Mouse (Mus musculus): ENCODE measurements around the gene Arfgef2. TPM values are rescaled to one million over a fixed set of nuclear protein-coding genes. Genes with fewer than 3 reads are reported as not detected.
A peak's percentile ranks its signal among the peaks of the same experiment; 100 is the strongest.

Gene Arfgef2
- polyA plus RNA-seq, 1 experiment from 2014 or later, result 5.8 TPM

DNA sequence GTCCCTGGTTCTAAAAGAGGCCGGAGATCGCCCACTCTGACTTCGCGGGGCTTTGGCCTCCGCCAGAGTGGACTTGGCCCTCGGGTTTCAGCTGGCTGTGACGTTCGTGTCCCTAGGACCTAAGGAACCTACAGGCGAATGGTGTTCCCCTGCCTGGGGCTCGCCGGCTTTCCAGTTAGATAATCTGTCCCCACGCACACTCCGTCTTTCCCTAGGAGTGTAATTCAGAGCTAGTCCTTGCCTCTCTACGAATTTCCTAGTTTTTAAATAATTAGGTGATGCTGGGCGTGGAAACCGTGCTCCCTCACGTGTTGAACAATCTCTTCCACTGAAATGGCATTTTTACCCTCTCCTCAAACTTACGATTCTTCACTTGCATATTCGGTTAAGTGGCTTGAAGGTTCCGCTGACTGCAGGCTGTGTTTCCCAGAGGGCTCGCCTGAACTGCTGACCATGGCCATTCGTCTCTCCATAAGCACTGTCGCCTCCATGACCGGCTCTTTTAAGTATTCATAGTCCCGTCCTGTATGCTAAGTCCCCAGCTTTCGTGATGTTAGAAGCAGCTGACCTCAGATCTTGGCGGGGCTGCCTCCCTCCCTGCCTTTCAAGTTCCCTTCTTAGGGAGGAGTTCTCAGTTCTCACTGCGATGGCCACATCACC, 101.3 kb downstream of the Arfgef2 start:
- Histone ChIP-seq H3K27me3 (no peaks in the 10 kb centered on the region), H3K36me3 (peaks cover 22% of the 10 kb centered on the region), H3K4me2 (peak overlapping the region; percentile 95), H3K4me1 (replicated peaks) (peaks cover 9% of the 10 kb centered on the region), H3K9me3 (no peaks in the 10 kb centered on the region), H3K4me3 (replicated peaks) (peak overlapping the region; percentile 86), H3K27ac (peak overlapping the region; percentile 98), H3K9ac (replicated peaks) (peak overlapping the region; percentile 86)
- under 1% methylated on average over 28 of the region's 28 CpGs for WGBS
- peak; percentile 9; the same call in 1 of the 2 replicates for ATAC-seq (ENCODE audit: insufficient number of reproducible peaks, insufficient read depth, low FRiP score, low TSS enrichment, low read depth)

- Histone ChIP-seq H3K36me3 (peaks cover 22% of the 10 kb centered on the region), H3K4me2 (no peak overlapping the region), H3K27me3 (no peaks in the 10 kb centered on the region), H3K9me3 (no peaks in the 10 kb centered on the region), H3K4me1 (replicated peaks) (peaks cover 9% of the 10 kb centered on the region), H3K27ac (no peak overlapping the region), H3K9ac (replicated peaks) (no peak overlapping the region), H3K4me3 (replicated peaks) (no peak overlapping the region)
- ATAC-seq (ENCODE audit: insufficient number of reproducible peaks, insufficient read depth, low FRiP score, low TSS enrichment, low read depth), result no peak
- 96% methylated on average over 3 of the region's 3 CpGs for WGBS
Observed at GRCm38 (mm10) chr2:166909729-166910128, 104.3 kb downstream of the Arfgef2 start.

GRCm38 (mm10) chr2:166910536-166910935, 105.1 kb downstream of the Arfgef2 start:
- ATAC-seq (ENCODE audit: insufficient number of reproducible peaks, insufficient read depth, low FRiP score, low TSS enrichment, low read depth), result no peak
- Histone ChIP-seq H3K36me3 (peaks cover 24% of the 10 kb centered on the region), H3K4me1 (replicated peaks) (peaks cover 9% of the 10 kb centered on the region), H3K9me3 (no peaks in the 10 kb centered on the region), H3K4me3 (replicated peaks) (no peak overlapping the region), H3K9ac (replicated peaks) (no peak overlapping the region), H3K27ac (no peak overlapping the region), H3K4me2 (no peak overlapping the region), H3K27me3 (no peaks in the 10 kb centered on the region)
- WGBS, result 89% methylated on average over 8 of the region's 8 CpGs

DNA sequence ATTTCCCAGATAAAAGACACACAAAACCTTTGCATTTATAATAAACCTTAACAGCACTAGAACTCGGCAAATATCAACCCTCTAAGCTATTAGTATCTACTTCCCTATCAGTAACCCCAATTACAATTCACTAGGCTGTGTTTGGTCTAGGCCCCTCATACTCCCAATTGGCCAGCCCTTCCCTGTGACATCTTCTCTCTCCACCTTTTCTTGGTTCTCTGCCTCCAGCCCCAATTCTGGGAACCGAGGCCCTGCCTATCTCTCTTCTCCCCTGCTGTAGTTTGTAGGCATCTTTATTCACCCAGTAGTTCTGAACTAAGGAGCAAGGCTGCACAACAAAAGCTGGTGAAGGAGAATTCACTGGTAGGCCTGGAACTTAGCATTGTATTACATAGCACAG, 118.6 kb downstream of the Arfgef2 start:
- no peak for ATAC-seq (ENCODE audit: insufficient number of reproducible peaks, insufficient read depth, low FRiP score, low TSS enrichment, low read depth)
- H3K9me3 ChIP-seq, result no peaks in the 10 kb centered on the region
- H3K4me1 ChIP-seq (replicated peaks), result no peaks in the 10 kb centered on the region
- WGBS, result 84% methylated on average over 2 of the region's 2 CpGs
- H3K36me3 ChIP-seq, result peaks cover 89% of the 10 kb centered on the region
- H3K27ac ChIP-seq, result no peak overlapping the region
- H3K4me2 ChIP-seq, result no peak overlapping the region
- no peaks in the 10 kb centered on the region for H3K27me3 ChIP-seq
- H3K4me3 ChIP-seq (replicated peaks), result no peak overlapping the region
- H3K9ac ChIP-seq (replicated peaks), result no peak overlapping the region

- Histone ChIP-seq H3K4me1 (replicated peaks) (no peaks in the 10 kb centered on the region), H3K36me3 (peaks cover 96% of the 10 kb centered on the region), H3K27ac (no peak overlapping the region), H3K9me3 (no peaks in the 10 kb centered on the region), H3K4me3 (replicated peaks) (no peak overlapping the region), H3K27me3 (no peaks in the 10 kb centered on the region), H3K9ac (replicated peaks) (no peak overlapping the region), H3K4me2 (no peak overlapping the region)
- no peak for ATAC-seq (ENCODE audit: insufficient number of reproducible peaks, insufficient read depth, low FRiP score, low TSS enrichment, low read depth)
- WGBS, result 90% methylated on average over 6 of the region's 6 CpGs
Observed at GRCm38 (mm10) chr2:166933943-166934342, 128.6 kb downstream of the Arfgef2 start.

- Histone ChIP-seq H3K27ac (no peak overlapping the region), H3K36me3 (peaks cover 96% of the 10 kb centered on the region), H3K4me1 (replicated peaks) (no peaks in the 10 kb centered on the region), H3K27me3 (no peaks in the 10 kb centered on the region), H3K4me2 (no peak overlapping the region), H3K9ac (replicated peaks) (no peak overlapping the region), H3K9me3 (no peaks in the 10 kb centered on the region), H3K4me3 (replicated peaks) (no peak overlapping the region)
- 91% methylated on average over 5 of the region's 5 CpGs for whole genome bisulfite sequencing
- no peak for ATAC-seq (ENCODE audit: insufficient number of reproducible peaks, insufficient read depth, low FRiP score, low TSS enrichment, low read depth)
Observed at GRCm38 (mm10) chr2:166934416-166934815, 129.0 kb downstream of the Arfgef2 start.

DNA sequence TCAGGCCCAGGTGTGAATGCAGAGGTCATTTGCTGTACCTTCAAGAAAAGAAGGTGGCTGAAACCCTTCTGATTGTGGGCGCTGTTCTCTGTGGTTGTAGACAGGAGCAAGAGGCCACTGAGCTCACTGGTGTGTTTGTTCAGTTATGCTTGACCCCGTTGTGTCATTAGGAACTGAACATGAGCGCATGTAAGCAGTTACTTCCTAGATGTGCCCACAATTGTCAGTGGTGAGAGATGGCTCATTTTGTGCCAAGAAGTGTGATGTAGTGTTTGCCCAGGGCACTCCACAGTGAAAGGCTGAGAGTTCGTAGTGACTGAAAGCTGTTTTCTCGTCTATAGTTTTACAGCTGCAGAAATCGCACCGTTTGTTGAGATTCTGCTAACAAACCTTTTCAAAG, 130.2 kb downstream of the Arfgef2 start:
- no peak for ATAC-seq (ENCODE audit: insufficient number of reproducible peaks, insufficient read depth, low FRiP score, low TSS enrichment, low read depth)
- no peak overlapping the region for H3K4me2 ChIP-seq
- no peak overlapping the region for H3K9ac ChIP-seq (replicated peaks)
- H3K4me3 ChIP-seq (replicated peaks), result no peak overlapping the region
- peaks cover 94% of the 10 kb centered on the region for H3K36me3 ChIP-seq
- WGBS, result 92% methylated on average over 7 of the region's 7 CpGs
- no peak overlapping the region for H3K27ac ChIP-seq
- H3K27me3 ChIP-seq, result no peaks in the 10 kb centered on the region
- H3K4me1 ChIP-seq (replicated peaks), result no peaks in the 10 kb centered on the region
- no peaks in the 10 kb centered on the region for H3K9me3 ChIP-seq

GRCm38 (mm10) chr2:166936166-166936565, 130.8 kb downstream of the Arfgef2 start:
- Histone ChIP-seq H3K4me3 (replicated peaks) (no peak overlapping the region), H3K27me3 (no peaks in the 10 kb centered on the region), H3K9ac (replicated peaks) (no peak overlapping the region), H3K4me2 (no peak overlapping the region), H3K4me1 (replicated peaks) (no peaks in the 10 kb centered on the region), H3K27ac (no peak overlapping the region), H3K36me3 (peaks cover 94% of the 10 kb centered on the region), H3K9me3 (no peaks in the 10 kb centered on the region)
- ATAC-seq (ENCODE audit: insufficient number of reproducible peaks, insufficient read depth, low FRiP score, low TSS enrichment, low read depth), result no peak
- 89% methylated on average over 2 of the region's 2 CpGs for WGBS

GRCm38 (mm10) chr2:166943146-166943545, 137.8 kb downstream of the Arfgef2 start:
- Histone ChIP-seq H3K27me3 (no peaks in the 10 kb centered on the region), H3K4me3 (replicated peaks) (no peak overlapping the region), H3K4me2 (no peak overlapping the region), H3K9me3 (no peaks in the 10 kb centered on the region), H3K36me3 (peaks cover 95% of the 10 kb centered on the region), H3K27ac (no peak overlapping the region), H3K4me1 (replicated peaks) (no peaks in the 10 kb centered on the region), H3K9ac (replicated peaks) (no peak overlapping the region)
- ATAC-seq (ENCODE audit: insufficient number of reproducible peaks, insufficient read depth, low FRiP score, low TSS enrichment, low read depth), result no peak
- WGBS, result 92% methylated on average over 2 of the region's 2 CpGs

DNA sequence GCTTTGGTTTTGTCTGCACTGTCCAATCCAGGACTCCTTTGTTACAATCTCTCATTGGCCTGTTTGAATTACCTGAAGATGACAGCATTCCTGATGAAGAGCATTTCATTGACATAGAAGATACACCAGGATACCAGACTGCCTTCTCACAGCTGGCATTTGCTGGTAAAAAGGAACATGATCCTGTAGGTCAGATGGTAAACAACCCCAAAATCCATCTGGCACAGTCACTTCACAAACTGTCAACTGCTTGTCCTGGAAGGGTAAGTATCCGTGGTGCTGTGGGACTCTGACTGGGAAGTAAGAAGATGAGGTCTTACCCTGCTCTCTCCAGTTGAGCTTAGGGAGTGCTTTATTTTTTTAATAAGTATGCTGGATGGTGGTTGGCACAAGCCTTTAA, 139.0 kb downstream of the Arfgef2 start:
- Histone ChIP-seq H3K36me3 (peaks cover 95% of the 10 kb centered on the region), H3K9me3 (no peaks in the 10 kb centered on the region), H3K4me2 (no peak overlapping the region), H3K9ac (replicated peaks) (no peak overlapping the region), H3K4me3 (replicated peaks) (no peak overlapping the region), H3K27me3 (no peaks in the 10 kb centered on the region), H3K4me1 (replicated peaks) (no peaks in the 10 kb centered on the region), H3K27ac (no peak overlapping the region)
- no peak for ATAC-seq (ENCODE audit: insufficient number of reproducible peaks, insufficient read depth, low FRiP score, low TSS enrichment, low read depth)
- 76% methylated on average over 1 of the region's 1 CpGs for WGBS

GRCm38 (mm10) chr2:166945456-166945855, 140.1 kb downstream of the Arfgef2 start:
- WGBS, result 69% methylated on average over 4 of the region's 4 CpGs
- no peaks in the 10 kb centered on the region for H3K27me3 ChIP-seq
- H3K4me2 ChIP-seq, result no peak overlapping the region
- H3K9ac ChIP-seq (replicated peaks), result no peak overlapping the region
- H3K36me3 ChIP-seq, result peaks cover 97% of the 10 kb centered on the region
- H3K4me1 ChIP-seq (replicated peaks), result no peaks in the 10 kb centered on the region
- ATAC-seq (ENCODE audit: insufficient number of reproducible peaks, insufficient read depth, low FRiP score, low TSS enrichment, low read depth), result no peak
- H3K9me3 ChIP-seq, result no peaks in the 10 kb centered on the region
- no peak overlapping the region for H3K4me3 ChIP-seq (replicated peaks)
- no peak overlapping the region for H3K27ac ChIP-seq

Data from limb, embryonic 12.5 days (tissue).